Mouse (Mus musculus) Patski (cell line): ENCODE data around the gene Rapgef4. TPM values are rescaled to one million over a fixed set of nuclear protein-coding genes. Genes with fewer than 3 reads are reported as not detected.

Source experiments
- ATAC-seq: fragments of 100-300 bp; one replicate; pipeline ENCODE4 v1.8.0; 2021
- CTCF ChIA-PET: fragments of 350-600 bp; sonication (Branson Sonifier 250); formaldehyde crosslinking; loops from one replicate; lab custom pipeline; 2022; ENCODE audit warnings: inconsistent platforms; lab: Charles Lee
- POLR2A ChIA-PET: fragments of 350-600 bp; sonication (Branson Sonifier 250); formaldehyde crosslinking; loops from one replicate; lab custom pipeline; 2022; ENCODE audit warnings: antibody characterized with exemption, inconsistent platforms; lab: Charles Lee
- DNase-seq: peaks from one replicate; pipeline ENCODE4 v3.0.0-alpha.2; 2011; ENCODE audit warnings: low read depth, low spot score
- H3K27me3 ChIP-seq: fragments of 371-371 bp; one replicate; pipeline ENCODE4 v1.5.1; 2021
- CTCF ChIP-seq: fragments of 100-300 bp; IDR thresholded peaks from one replicate; pipeline ENCODE4 v1.5.1; 2021
- in situ Hi-C: fragments of 300-500 bp; cut with MboI; formaldehyde crosslinking; loops from 3 replicates; pipeline ENCODE4 v1.11.1; 2018; ENCODE audit warnings: low pct_unique_long_range_greater_than_20kb, mixed read lengths
- polyA plus RNA-seq: library from polyadenylated mRNA; unstranded; gene quantifications from one replicate; pipeline ENCODE4 v1.2.3, GENCODE M21; 2021

Rapgef4 gene
- polyA plus RNA-seq, 1 experiment from 2014 or later, result 0.23 TPM

GRCm38 (mm10) chr2:72107525-72108180 lies 126.6 kb downstream of the Rapgef4 start:
- in situ Hi-C loops, result no loop called here
- ChIA-PET CTCF (interaction anchor here (0.6 to 3.1 kb wide), 4 partner anchors 18 to 328 kb away, joined by 3 to 14 read pairs (median 3); no protein-coding TSS in a partner anchor), POLR2A (interaction anchor here (0.9 to 1.6 kb wide), 2 partner anchors 9 kb away, joined by 3 to 4 read pairs; no protein-coding TSS in a partner anchor)
- no peak for TF ChIP-seq CTCF
- peak; percentile 83 for DNase-seq
- peak; percentile 75 for ATAC-seq
- no peaks in the 10 kb centered on the region for H3K27me3 ChIP-seq

GRCm38 (mm10) chr2:72108448-72109312 lies 127.6 kb downstream of the Rapgef4 start:
- no peak for ATAC-seq
- ChIA-PET POLR2A (interaction anchor here (1.6 kb wide), 1 partner anchor 10 kb away, joined by 4 read pairs; no protein-coding TSS in a partner anchor), CTCF (interaction anchor here (1.1 to 3.1 kb wide), 2 partner anchors 35 to 41 kb away, joined by 3 to 14 read pairs; no protein-coding TSS in a partner anchor)
- H3K27me3 ChIP-seq, result no peaks in the 10 kb centered on the region
- in situ Hi-C loops, result no loop called here
- no peak for TF ChIP-seq CTCF
- no peak for DNase-seq

DNA sequence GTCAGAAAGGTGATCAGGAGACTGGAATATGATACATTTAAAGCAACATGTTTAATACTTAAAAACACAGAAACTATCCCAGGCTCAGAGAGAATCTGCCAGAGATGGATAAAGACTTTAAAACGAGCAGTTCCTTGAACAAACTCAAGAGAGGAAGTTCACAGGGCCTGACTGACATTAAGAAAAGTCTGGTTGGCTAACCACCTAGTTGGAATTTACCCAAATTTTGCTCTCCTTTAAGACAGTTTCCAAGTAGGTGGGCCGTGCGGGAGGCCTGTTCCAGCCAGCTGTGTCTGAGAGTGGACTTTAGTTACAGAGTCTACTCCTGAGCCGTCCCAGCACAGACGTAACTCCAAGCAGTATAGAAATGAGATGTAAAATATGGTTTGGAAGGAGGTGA lies 129.4 kb downstream of the Rapgef4 start:
- in situ Hi-C loops, result no loop called here
- POLR2A ChIA-PET, result no interaction called here
- CTCF ChIA-PET, result no interaction called here
- no peaks in the 10 kb centered on the region for H3K27me3 ChIP-seq
- no peak for TF ChIP-seq CTCF
- no peak for DNase-seq
- no peak for ATAC-seq

GRCm38 (mm10) chr2:72113716-72114115 lies 132.7 kb downstream of the Rapgef4 start:
- no peaks in the 10 kb centered on the region for H3K27me3 ChIP-seq
- no peak for TF ChIP-seq CTCF
- CTCF ChIA-PET, result interaction anchor here (1.0 to 1.6 kb wide), 2 partner anchors 8 to 14 kb away, joined by 3 read pairs; no protein-coding TSS in a partner anchor
- DNase-seq (no peak), ATAC-seq (no peak)
- POLR2A ChIA-PET, result no interaction called here
- in situ Hi-C loops, result no loop called here

- in situ Hi-C loops, result no loop called here
- ATAC-seq (no peak), DNase-seq (no peak)
Observed at GRCm38 (mm10) chr2:72114148-72114559, 133.1 kb downstream of the Rapgef4 start.

DNA sequence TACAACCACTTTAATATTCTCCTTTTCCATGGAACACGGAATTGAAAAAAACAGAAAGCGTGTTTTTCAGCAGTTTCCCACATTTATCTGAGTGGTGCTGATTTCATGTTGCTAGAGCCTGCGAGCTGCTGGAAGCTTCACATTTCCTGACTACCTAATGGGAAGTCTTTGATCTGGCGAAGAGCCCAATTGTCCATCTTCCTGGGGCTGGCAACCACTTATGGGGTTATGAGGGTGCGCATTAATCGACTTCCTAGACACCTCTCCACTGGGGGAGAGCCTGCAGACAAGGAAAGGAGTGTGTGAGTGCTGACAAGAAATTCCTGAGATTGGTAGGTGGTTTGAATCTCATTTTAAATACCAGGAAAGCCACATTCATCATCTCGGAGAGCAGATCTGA lies 135.1 kb downstream of the Rapgef4 start:
- ChIA-PET POLR2A (no interaction called here), CTCF (no interaction called here)
- no peaks in the 10 kb centered on the region for H3K27me3 ChIP-seq
- in situ Hi-C loops, result no loop called here
- DNase-seq (no peak), ATAC-seq (no peak)
- no peak for TF ChIP-seq CTCF

More at GRCm38 (mm10) chr2:72114148-72114559, 133.1 kb downstream of the Rapgef4 start:
- H3K27me3 ChIP-seq, result no peaks in the 10 kb centered on the region
- TF ChIP-seq CTCF, result no peak
- CTCF ChIA-PET, result interaction anchor here (1.0 to 1.6 kb wide), 2 partner anchors 8 to 13 kb away, joined by 3 read pairs; no protein-coding TSS in a partner anchor
- POLR2A ChIA-PET, result no interaction called here

GRCm38 (mm10) chr2:72116698-72117097 lies 135.7 kb downstream of the Rapgef4 start:
- no peak for DNase-seq
- POLR2A ChIA-PET, result interaction anchor here (0.7 kb wide), 1 partner anchor 10 kb away, joined by 3 read pairs; no protein-coding TSS in a partner anchor
- in situ Hi-C loops, result no loop called here
- no peaks in the 10 kb centered on the region for H3K27me3 ChIP-seq
- no peak for ATAC-seq
- CTCF ChIA-PET, result no interaction called here
- TF ChIP-seq CTCF, result no peak

DNA sequence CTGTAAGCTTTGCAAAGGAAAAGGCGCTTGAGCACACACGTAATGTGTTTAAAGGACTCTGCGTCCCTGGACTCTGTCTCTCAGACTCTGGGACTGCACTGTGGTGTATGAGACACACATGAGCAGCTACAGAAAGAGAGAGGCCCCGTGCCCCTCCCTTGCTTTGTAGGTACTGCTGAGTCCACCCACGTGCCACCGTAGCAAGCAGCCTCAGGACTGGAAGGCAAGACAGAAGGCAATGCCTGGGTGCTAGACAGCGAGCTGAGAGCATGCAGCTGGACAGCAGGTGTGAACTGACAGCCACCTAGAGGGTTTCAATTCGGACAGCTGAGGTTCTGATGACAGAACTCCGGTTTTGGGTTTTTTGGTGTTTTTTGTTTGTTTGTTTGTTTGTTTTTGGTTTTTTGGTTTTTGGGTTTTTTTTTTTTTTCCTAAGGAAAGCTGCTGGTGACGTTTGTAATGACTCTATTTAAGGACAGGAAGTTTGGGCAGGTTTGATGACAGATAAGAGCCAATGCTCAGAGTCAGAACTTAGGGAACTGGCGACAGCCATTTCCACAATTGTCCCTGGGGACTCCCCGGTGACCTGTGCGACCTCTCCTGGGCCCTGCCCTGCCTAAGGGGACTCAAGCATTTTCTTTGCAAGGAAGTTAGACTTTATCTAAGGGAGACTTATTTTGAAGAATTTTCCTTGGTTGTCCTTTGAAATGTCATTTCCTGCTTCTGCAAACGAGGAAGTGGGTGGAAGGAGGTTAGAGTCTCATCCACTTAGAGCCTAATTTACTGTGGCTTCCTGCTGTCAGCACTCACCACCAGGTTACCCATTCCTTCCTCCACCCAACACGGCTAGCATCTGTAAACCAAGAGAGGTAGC lies 136.3 kb downstream of the Rapgef4 start:
- TF ChIP-seq CTCF, result no peak
- ATAC-seq (no peak), DNase-seq (no peak)
- no peaks in the 10 kb centered on the region for H3K27me3 ChIP-seq
- ChIA-PET CTCF (no interaction called here), POLR2A (interaction anchor here (0.7 kb wide), 2 partner anchors 10 to 26 kb away, joined by 3 read pairs; no protein-coding TSS in a partner anchor)
- in situ Hi-C loops, result no loop called here

DNA sequence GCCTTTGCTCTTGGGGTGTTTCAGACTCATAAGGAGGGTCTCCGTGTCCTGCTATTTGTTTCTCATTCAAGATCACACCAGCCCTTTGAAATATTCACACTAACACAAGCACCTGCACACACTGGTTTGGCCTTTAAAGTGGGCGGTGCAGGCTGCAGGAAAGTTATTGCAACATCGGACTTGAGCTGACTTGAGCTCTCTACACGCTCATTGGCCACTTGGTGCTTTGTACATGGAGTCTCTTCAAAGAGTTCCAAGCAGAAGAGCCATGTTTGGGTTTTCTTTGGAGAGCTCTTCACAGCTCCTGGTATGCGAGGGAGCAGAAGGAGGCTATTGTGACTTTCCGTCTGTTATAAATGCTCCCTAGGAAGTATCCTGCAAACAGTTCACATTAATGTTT lies 139.2 kb downstream of the Rapgef4 start:
- ATAC-seq, result no peak
- DNase-seq, result no peak
- in situ Hi-C loops, result no loop called here

More for the DNA sequence above, 139.2 kb downstream of the Rapgef4 start:
- H3K27me3 ChIP-seq, result no peaks in the 10 kb centered on the region
- CTCF ChIA-PET, result interaction anchor here (1.0 kb wide), 1 partner anchor 15 kb away, joined by 4 read pairs; no protein-coding TSS in a partner anchor
- TF ChIP-seq CTCF, result no peak
- POLR2A ChIA-PET, result interaction anchor here (0.6 kb wide), 1 partner anchor 482 kb away, joined by 3 read pairs; no protein-coding TSS in a partner anchor
